ENCODE assay signal across 21 mouse cellular contexts in genomic region chr8:127309363-127309762, GRCm38 (mm10).
A peak's percentile ranks its signal among the peaks of the same experiment; 100 is the strongest.
DNase-seq lines count a peak whose midpoint lies in the region; ATAC-seq lines count a peak whose summit lies in the region.
"Had no signal": no experiment of that assay in that cellular context is flagged by ENCODE, and none has a peak within 500 bp of the region (broad histone marks: within the 10 kb centered on the region; RNA-seq: fewer than 3 reads in every experiment).

No protein-coding gene starts in this region.

- H3K27me3 ChIP-seq in neural tube, embryonic 14.5 days (ENCODE audit: control insufficient read depth, insufficient read depth, low read length), result no peaks in the 10 kb centered on the region
- H3K27me3 ChIP-seq in stomach, embryonic 14.5 days (ENCODE audit: control insufficient read depth, insufficient read depth, low read length), result no peaks in the 10 kb centered on the region
- H3K27me3 ChIP-seq: forebrain, embryonic 13.5 days; hindbrain, embryonic 15.5 days; limb, embryonic 13.5 days; midbrain, embryonic 12.5 days had no signal

- no peaks in the 10 kb centered on the region for H3K9me3 ChIP-seq in neural tube, embryonic 14.5 days (ENCODE audit: control insufficient read depth, low read length)
- H3K9me3 ChIP-seq in stomach, embryonic 14.5 days (ENCODE audit: control insufficient read depth, low read depth, low read length), result no peaks in the 10 kb centered on the region
- H3K9me3 ChIP-seq: forebrain, embryonic 13.5 days; hindbrain, embryonic 15.5 days; limb, embryonic 13.5 days; midbrain, embryonic 12.5 days had no signal

- peak; percentile 56; the same call in 1 of the 2 replicates for ATAC-seq in neural tube, embryonic 14.5 days (ENCODE audit: low read depth)
- ATAC-seq in stomach, embryonic 14.5 days (ENCODE audit: insufficient number of reproducible peaks, insufficient read depth, low FRiP score, low read depth), result peak; percentile 84
- ATAC-seq: forebrain, embryonic 13.5 days had no signal

- no peak for DNase-seq in neural tube, embryonic 10.5 days (ENCODE audit: extremely low spot score, low spot score)
- DNase-seq in NIH3T3 (ENCODE audit: low read depth), result peak; percentile 69
- DNase-seq in cerebellum, adult 8-10 months, result no peak
- no peak for DNase-seq in urinary bladder, postnatal 10 days (ENCODE audit: low spot score)
- DNase-seq in cerebellum, adult 9-10 months, result no peak
- DNase-seq: adrenal gland, adult 2 months; cerebellum, adult 18-20 months; gastrocnemius, postnatal 10 days; kidney, adult 11 months; kidney, postnatal 4 days; lung, postnatal 10 days; right cerebral cortex, adult 18-20 months; right cerebral cortex, postnatal 4 days had no signal

- no peaks in the 10 kb centered on the region for H3K36me3 ChIP-seq in neural tube, embryonic 14.5 days (ENCODE audit: control insufficient read depth, insufficient read depth, low read length)
- no peaks in the 10 kb centered on the region for H3K36me3 ChIP-seq in stomach, embryonic 14.5 days (ENCODE audit: control insufficient read depth, insufficient read depth, low read length)
- H3K36me3 ChIP-seq: hindbrain, embryonic 15.5 days; midbrain, embryonic 12.5 days had no signal

- WGBS in neural tube, embryonic 14.5 days, result 52% methylated on average over 1 of the region's 1 CpGs
- 76% methylated on average over 1 of the region's 1 CpGs for WGBS in stomach, embryonic 14.5 days

- H3K4me1 ChIP-seq in neural tube, embryonic 14.5 days (ENCODE audit: control insufficient read depth, insufficient read depth, low read length), result no peaks in the 10 kb centered on the region; the same call in 1 of the 2 replicates
- H3K4me1 ChIP-seq in stomach, embryonic 14.5 days (ENCODE audit: control insufficient read depth, insufficient read depth, low read length), result no peaks in the 10 kb centered on the region
- H3K4me1 ChIP-seq: midbrain, embryonic 12.5 days had no signal

- H3K27ac ChIP-seq in neural tube, embryonic 14.5 days (ENCODE audit: low read depth, low read length), result no peak overlapping the region
- no peak overlapping the region for H3K27ac ChIP-seq in stomach, embryonic 14.5 days (ENCODE audit: low read length)
- H3K27ac ChIP-seq: forebrain, embryonic 13.5 days; hindbrain, embryonic 15.5 days; limb, embryonic 13.5 days; liver, embryonic 14.5 days; midbrain, embryonic 12.5 days had no signal

- no peak overlapping the region for H3K4me3 ChIP-seq in neural tube, embryonic 14.5 days (ENCODE audit: low read depth, low read length)
- no peak overlapping the region for H3K4me3 ChIP-seq in stomach, embryonic 14.5 days (ENCODE audit: low read depth, low read length)
- H3K4me3 ChIP-seq: forebrain, embryonic 13.5 days; hindbrain, embryonic 15.5 days; limb, embryonic 13.5 days; midbrain, embryonic 12.5 days had no signal

- H3K9ac ChIP-seq in neural tube, embryonic 14.5 days (replicated peaks; ENCODE audit: low read depth, low read length), result no peak overlapping the region
- H3K9ac ChIP-seq in stomach, embryonic 14.5 days (replicated peaks; ENCODE audit: low read depth, low read length), result no peak overlapping the region
- H3K9ac ChIP-seq: forebrain, embryonic 13.5 days; hindbrain, embryonic 15.5 days; limb, embryonic 13.5 days; liver, embryonic 14.5 days; midbrain, embryonic 12.5 days had no signal

- no peak overlapping the region for H3K4me2 ChIP-seq in neural tube, embryonic 14.5 days (ENCODE audit: low read depth, low read length)
- H3K4me2 ChIP-seq in stomach, embryonic 14.5 days (replicated peaks; ENCODE audit: low read depth, low read length), result no peak overlapping the region
- H3K4me2 ChIP-seq: forebrain, embryonic 13.5 days; heart, embryonic 11.5 days; hindbrain, embryonic 15.5 days; limb, embryonic 13.5 days; midbrain, embryonic 12.5 days had no signal
